Mouse (Mus musculus): ENCODE results near the gene Hist1h2ae. TPM values are rescaled to one million over a fixed set of nuclear protein-coding genes. Genes with fewer than 3 reads are reported as not detected.
"Not testable (repeated sequence)": the region's sequence is repeated elsewhere in the genome, so short reads cannot be mapped to it uniquely, and the experiment has no call there.

The Hist1h2ae gene
- polyA plus RNA-seq, 1 experiment from 2014 or later: 105 TPM

DNA sequence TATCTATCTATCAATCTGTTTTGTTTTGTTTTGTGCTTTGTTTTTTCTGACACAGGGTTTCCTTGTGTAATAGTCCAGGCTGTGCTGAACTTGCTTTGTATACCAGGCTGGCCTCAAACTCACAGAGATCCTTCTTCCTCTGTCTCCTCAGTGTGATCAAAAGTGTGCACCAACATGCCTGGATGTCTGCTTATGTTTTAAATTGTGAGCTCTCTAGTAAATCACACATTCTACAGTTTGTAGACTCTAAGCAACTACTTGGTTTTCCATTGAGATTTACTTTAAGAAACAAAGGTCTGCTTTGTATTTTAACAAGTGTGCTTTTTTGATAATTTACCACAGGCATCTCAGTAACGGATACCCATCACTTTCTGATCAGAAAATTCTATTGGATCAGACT, 6.8 kb upstream of the Hist1h2ae start:
- peaks cover 30% of the 10 kb centered on the region for H3K4me1 ChIP-seq (ENCODE audit: control insufficient read depth, insufficient read depth, low read length)
- WGBS: 95% methylated on average over 1 of the region's 1 CpGs
- H3K9ac ChIP-seq (ENCODE audit: low read length): no peak overlapping the region
- DNase-seq (ENCODE audit: low spot score) (no peak), ATAC-seq (no peak)
- H3K36me3 ChIP-seq (ENCODE audit: control insufficient read depth, insufficient read depth, low read length): no peaks in the 10 kb centered on the region
- no peaks in the 10 kb centered on the region for H3K27me3 ChIP-seq (replicated peaks; ENCODE audit: control insufficient read depth, insufficient read depth, low read length)
- H3K4me3 ChIP-seq (ENCODE audit: low read depth, low read length): no peak overlapping the region
- no peak overlapping the region for H3K27ac ChIP-seq (ENCODE audit: low read depth, low read length)
- no peak overlapping the region for H3K4me2 ChIP-seq (ENCODE audit: low read length)
- H3K9me3 ChIP-seq (replicated peaks; ENCODE audit: control insufficient read depth, low read length): no peaks in the 10 kb centered on the region

DNA sequence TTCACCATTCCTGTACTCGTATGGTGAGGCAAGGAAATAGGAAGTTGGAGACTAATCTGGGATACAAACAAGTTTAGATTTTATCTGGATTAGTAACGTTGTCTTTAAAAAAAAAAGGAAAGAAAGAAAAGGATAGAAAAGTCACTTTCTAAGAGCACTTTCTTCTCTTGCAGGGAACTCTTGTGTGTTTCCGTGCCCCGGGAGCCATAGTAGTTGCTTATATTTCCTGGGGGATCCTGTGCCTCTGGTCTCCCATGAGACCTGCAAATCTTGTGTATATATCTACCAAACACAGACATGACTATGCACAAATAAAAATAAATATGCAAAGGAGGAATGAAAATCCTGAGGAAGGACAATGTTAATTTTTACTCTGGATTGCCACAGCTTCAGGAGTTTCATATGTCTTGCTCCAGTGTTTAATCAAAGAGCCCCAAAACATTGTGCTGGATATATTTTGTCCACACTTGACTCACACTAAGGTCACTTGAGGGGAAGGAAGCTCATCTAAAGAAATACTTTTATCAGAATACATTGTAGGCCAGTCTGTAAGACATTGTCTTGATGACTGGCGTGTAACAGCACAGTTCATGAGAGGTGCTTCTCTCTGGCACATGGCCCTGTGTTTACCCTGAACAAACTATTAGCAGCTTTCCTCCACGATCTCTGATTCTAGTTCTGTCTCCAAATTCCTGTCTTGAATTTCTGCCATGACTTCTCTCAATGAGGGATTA, 6.1 kb upstream of the Hist1h2ae start:
- Histone ChIP-seq H3K4me3 (ENCODE audit: low read depth, low read length) (peak overlapping the region; percentile 37), H3K27me3 (replicated peaks; ENCODE audit: control insufficient read depth, insufficient read depth, low read length) (no peaks in the 10 kb centered on the region), H3K9ac (ENCODE audit: low read length) (peak overlapping the region; percentile 74), H3K4me2 (ENCODE audit: low read length) (peak overlapping the region; percentile 77), H3K4me1 (ENCODE audit: control insufficient read depth, insufficient read depth, low read length) (peaks cover 30% of the 10 kb centered on the region), H3K9me3 (replicated peaks; ENCODE audit: control insufficient read depth, low read length) (no peaks in the 10 kb centered on the region), H3K27ac (ENCODE audit: low read depth, low read length) (peak overlapping the region; percentile 78; the same call in 1 of the 2 replicates), H3K36me3 (ENCODE audit: control insufficient read depth, insufficient read depth, low read length) (no peaks in the 10 kb centered on the region)
- WGBS: 36% methylated on average over 6 of the region's 6 CpGs
- ATAC-seq (no peak), DNase-seq (ENCODE audit: low spot score) (no peak)

DNA sequence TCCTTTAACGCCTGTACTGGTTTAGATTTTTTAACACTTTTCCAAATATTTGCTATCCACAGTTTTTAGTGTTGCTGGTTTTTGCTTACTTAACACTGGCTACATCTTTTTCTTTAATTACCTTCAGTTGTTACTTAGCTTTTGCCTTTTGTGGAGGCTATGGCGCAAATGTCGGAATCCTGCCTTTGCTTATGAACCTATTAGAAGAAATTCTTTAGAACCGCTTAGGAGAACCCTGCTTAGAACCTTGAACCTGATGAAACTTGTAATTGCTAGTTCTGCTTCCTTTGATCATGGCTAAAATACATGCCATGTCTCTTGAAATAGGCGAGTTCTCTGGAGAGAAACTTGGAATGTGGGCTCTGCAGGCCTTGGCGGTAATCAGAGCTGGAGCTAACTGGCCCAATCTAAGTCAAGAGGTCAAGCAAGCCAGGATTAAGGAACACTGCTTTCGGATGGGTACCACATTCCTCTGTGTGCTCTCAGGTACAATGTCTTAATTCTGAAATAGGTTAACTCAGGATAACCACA, 5.4 kb upstream of the Hist1h2ae start:
- DNase-seq (ENCODE audit: low spot score) (no peak), ATAC-seq (no peak)
- Histone ChIP-seq H3K4me2 (ENCODE audit: low read length) (peak overlapping the region; percentile 77), H3K27ac (ENCODE audit: low read depth, low read length) (peak overlapping the region; percentile 78), H3K36me3 (ENCODE audit: control insufficient read depth, insufficient read depth, low read length) (no peaks in the 10 kb centered on the region), H3K9me3 (replicated peaks; ENCODE audit: control insufficient read depth, low read length) (no peaks in the 10 kb centered on the region), H3K9ac (ENCODE audit: low read length) (peak overlapping the region; percentile 74), H3K4me3 (ENCODE audit: low read depth, low read length) (peak overlapping the region; percentile 37), H3K4me1 (ENCODE audit: control insufficient read depth, insufficient read depth, low read length) (peaks cover 31% of the 10 kb centered on the region), H3K27me3 (replicated peaks; ENCODE audit: control insufficient read depth, insufficient read depth, low read length) (no peaks in the 10 kb centered on the region)
- 2% methylated on average over 7 of the region's 7 CpGs for WGBS

DNA sequence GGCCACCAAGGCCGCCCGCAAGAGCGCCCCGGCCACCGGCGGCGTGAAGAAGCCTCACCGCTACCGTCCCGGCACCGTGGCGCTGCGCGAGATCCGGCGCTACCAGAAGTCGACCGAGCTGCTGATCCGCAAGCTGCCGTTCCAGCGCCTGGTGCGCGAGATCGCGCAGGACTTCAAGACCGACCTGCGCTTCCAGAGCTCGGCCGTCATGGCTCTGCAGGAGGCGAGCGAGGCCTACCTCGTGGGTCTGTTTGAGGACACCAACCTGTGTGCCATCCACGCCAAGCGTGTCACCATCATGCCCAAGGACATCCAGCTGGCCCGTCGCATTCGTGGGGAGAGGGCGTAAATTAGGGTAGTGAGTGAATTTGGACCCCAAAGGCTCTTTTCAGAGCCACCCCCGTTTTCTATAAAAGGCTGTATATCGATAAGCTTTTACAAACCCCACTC, 4.9 kb upstream of the Hist1h2ae start:
- DNase-seq (ENCODE audit: low spot score); H3K9me3 ChIP-seq (replicated peaks; ENCODE audit: control insufficient read depth, low read length); H3K36me3 ChIP-seq (ENCODE audit: control insufficient read depth, insufficient read depth, low read length); H3K27me3 ChIP-seq (replicated peaks; ENCODE audit: control insufficient read depth, insufficient read depth, low read length); ATAC-seq: not testable (repeated sequence)
- Histone ChIP-seq H3K4me1 (ENCODE audit: control insufficient read depth, insufficient read depth, low read length) (peaks cover 29% of the 10 kb centered on the region), H3K27ac (ENCODE audit: low read depth, low read length) (peak overlapping the region; percentile 78), H3K4me2 (ENCODE audit: low read length) (peak overlapping the region; percentile 77), H3K9ac (ENCODE audit: low read length) (peak overlapping the region; percentile 74), H3K4me3 (ENCODE audit: low read depth, low read length) (peak overlapping the region; percentile 37)
- 0% methylated on average over 8 of the region's 40 CpGs for WGBS

DNA sequence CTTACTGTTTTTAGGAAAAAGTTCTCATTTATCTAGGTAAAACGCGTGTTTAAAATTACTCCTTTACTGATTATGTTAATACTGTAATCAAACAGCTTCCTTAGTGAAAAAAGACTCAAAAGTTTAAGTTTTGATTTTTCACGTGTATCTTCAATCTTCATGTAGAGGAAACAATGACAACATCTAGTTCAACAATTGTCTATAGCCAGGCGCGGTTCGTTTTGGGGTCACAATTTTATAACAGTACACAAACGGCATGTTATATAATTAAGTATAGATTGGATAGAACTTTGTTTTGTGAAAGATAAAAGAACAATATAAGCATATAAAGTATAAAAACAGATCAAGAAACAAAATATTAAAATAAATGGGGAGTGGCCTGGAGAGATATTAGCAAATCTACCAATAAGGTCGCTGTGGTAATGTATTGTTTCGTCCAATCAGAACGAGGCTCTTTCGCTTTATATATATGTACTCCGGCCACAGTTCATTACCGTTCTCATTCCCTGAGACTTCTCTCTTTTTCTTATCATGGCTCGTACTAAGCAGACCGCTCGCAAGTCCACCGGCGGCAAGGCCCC, 4.3 kb upstream of the Hist1h2ae start, which contains the start of gene Hist1h3d:
Gene Hist1h3d (plus strand): TSS at position 493 of the 581 bp plus-strand sequence.
- no peaks in the 10 kb centered on the region for H3K9me3 ChIP-seq (replicated peaks; ENCODE audit: control insufficient read depth, low read length)
- no peaks in the 10 kb centered on the region for H3K36me3 ChIP-seq (ENCODE audit: control insufficient read depth, insufficient read depth, low read length)
- peak within 1 kb of the TSS; percentile 37 for H3K4me3 ChIP-seq (ENCODE audit: low read depth, low read length)
- H3K27me3 ChIP-seq (replicated peaks; ENCODE audit: control insufficient read depth, insufficient read depth, low read length): no peaks in the 10 kb centered on the region
- H3K4me2 ChIP-seq (ENCODE audit: low read length): peak within 1 kb of the TSS; percentile 77
- H3K4me1 ChIP-seq (ENCODE audit: control insufficient read depth, insufficient read depth, low read length): peaks cover 28% of the 10 kb centered on the region
- DNase-seq (ENCODE audit: low spot score): peak; percentile 96
- WGBS: 0% methylated on average over 17 of the region's 18 CpGs
- peak within 1 kb of the TSS; percentile 74 for H3K9ac ChIP-seq (ENCODE audit: low read length)
- peak; percentile 53 for ATAC-seq
- peak within 1 kb of the TSS; percentile 84 for H3K27ac ChIP-seq (ENCODE audit: low read depth, low read length)

DNA sequence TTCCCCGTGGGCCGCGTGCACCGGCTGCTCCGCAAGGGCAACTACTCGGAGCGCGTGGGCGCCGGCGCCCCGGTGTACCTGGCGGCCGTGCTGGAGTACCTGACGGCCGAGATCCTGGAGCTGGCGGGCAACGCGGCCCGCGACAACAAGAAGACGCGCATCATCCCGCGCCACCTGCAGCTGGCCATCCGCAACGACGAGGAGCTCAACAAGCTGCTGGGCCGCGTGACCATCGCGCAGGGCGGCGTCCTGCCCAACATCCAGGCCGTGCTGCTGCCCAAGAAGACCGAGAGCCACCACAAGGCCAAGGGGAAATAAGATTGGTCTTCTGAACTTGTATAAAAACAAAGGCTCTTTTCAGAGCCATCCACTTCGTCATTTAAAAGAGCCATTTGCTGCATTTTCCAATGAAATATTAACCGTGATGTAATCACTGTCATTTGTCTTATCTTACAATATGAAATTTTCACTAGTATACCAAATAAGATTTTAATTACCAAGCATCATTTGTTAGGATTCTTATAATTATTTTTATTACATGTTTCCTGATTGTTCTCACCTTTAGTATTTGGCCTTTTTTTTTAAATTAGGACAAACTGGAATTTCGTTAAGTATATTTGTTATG, 3.6 kb upstream of the Hist1h2ae start:
- peak overlapping the region; percentile 83 for H3K4me2 ChIP-seq (ENCODE audit: low read length)
- under 1% methylated on average over 6 of the region's 39 CpGs for WGBS

DNA sequence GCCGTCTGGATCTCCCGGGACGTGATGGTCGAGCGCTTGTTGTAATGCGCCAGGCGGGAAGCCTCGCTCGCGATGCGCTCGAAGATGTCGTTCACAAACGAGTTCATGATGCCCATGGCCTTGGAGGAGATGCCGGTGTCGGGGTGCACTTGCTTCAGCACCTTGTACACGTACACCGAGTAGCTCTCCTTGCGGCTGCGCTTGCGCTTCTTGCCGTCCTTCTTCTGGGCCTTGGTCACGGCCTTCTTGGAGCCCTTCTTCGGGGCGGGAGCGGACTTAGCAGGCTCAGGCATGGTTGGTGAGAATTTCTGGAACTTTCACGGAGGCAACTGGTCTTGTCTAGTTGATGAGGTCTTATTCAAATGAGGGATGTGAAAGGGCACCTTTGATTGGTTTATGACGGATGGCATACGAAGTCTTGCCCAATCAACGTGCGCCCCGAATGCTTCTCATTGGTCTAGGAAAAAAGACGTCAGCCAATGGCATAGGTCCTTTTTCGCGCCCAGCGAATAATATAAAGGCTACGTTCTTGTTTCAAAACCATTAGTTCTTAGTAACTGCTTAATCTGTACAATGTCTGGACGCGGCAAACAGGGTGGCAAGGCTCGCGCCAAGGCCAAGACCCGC, 3.0 kb upstream of the Hist1h2ae start, which contains the start of the genes Hist1h2bf and Hist1h2ad:
Gene Hist1h2bf (minus strand): TSS at position 299 of the 627 bp plus-strand sequence.
Gene Hist1h2ad (plus strand): TSS at position 484 of the 627 bp plus-strand sequence.
- not testable (repeated sequence) for H3K9me3 ChIP-seq (replicated peaks; ENCODE audit: control insufficient read depth, low read length); H3K27me3 ChIP-seq (replicated peaks; ENCODE audit: control insufficient read depth, insufficient read depth, low read length); H3K36me3 ChIP-seq (ENCODE audit: control insufficient read depth, insufficient read depth, low read length)
- Histone ChIP-seq H3K4me2 (ENCODE audit: low read length) (peak within 1 kb of the TSS; percentile 83), H3K9ac (ENCODE audit: low read length) (peak within 1 kb of the TSS; percentile 84), H3K4me3 (ENCODE audit: low read depth, low read length) (peak within 1 kb of the TSS; percentile 46), H3K4me1 (ENCODE audit: control insufficient read depth, insufficient read depth, low read length) (peaks cover 28% of the 10 kb centered on the region), H3K27ac (ENCODE audit: low read depth, low read length) (peak within 1 kb of the TSS; percentile 93)
- peak; percentile 100 for DNase-seq (ENCODE audit: low spot score)
- under 1% methylated on average over 22 of the region's 42 CpGs for WGBS
- ATAC-seq: peak; percentile 90

More for the DNA sequence above, 3.6 kb upstream of the Hist1h2ae start:
- H3K4me1 ChIP-seq (ENCODE audit: control insufficient read depth, insufficient read depth, low read length): peaks cover 28% of the 10 kb centered on the region
- peak overlapping the region; percentile 37 for H3K4me3 ChIP-seq (ENCODE audit: low read depth, low read length)
- not testable (repeated sequence) for H3K36me3 ChIP-seq (ENCODE audit: control insufficient read depth, insufficient read depth, low read length); ATAC-seq; H3K9me3 ChIP-seq (replicated peaks; ENCODE audit: control insufficient read depth, low read length); H3K27me3 ChIP-seq (replicated peaks; ENCODE audit: control insufficient read depth, insufficient read depth, low read length)
- H3K27ac ChIP-seq (ENCODE audit: low read depth, low read length): peak overlapping the region; percentile 84
- peak; percentile 43 for DNase-seq (ENCODE audit: low spot score)
- H3K9ac ChIP-seq (ENCODE audit: low read length): peak overlapping the region; percentile 54; the same call in 1 of the 2 replicates

All from forebrain, embryonic 14.5 days (tissue).